Mouse (Mus musculus) small intestine, adult 2 months (tissue): ENCODE results near the gene Uck2. TPM values are rescaled to one million over a fixed set of nuclear protein-coding genes. Genes with fewer than 3 reads are reported as not detected.

Experiments used
- H3K27ac ChIP-seq: fragments of 200-500 bp; 2 replicates; pipeline ENCODE4 v1.5.1; 2012; ENCODE audit warnings: low read depth, low read length, control low read depth, inconsistent platforms; ENCODE audit not compliant: insufficient read depth
- H3K27me3 ChIP-seq: fragments of 200-500 bp; 2 replicates; pipeline ENCODE4 v1.6.1; 2012; ENCODE audit warnings: mild to moderate bottlenecking, moderate library complexity, low read length, inconsistent platforms; ENCODE audit not compliant: control insufficient read depth, insufficient read depth
- H3K36me3 ChIP-seq: fragments of 200-500 bp; 2 replicates; pipeline ENCODE4 v1.6.1; 2012; ENCODE audit warnings: mild to moderate bottlenecking, low read length, control low read depth, inconsistent platforms; ENCODE audit not compliant: control insufficient read depth, insufficient read depth
- H3K4me1 ChIP-seq: fragments of 200-500 bp; 2 replicates; pipeline ENCODE4 v1.6.1; 2012; ENCODE audit warnings: low read length, inconsistent platforms, mixed read lengths; ENCODE audit not compliant: control insufficient read depth, insufficient read depth, insufficient read length
- H3K4me3 ChIP-seq: fragments of 200-500 bp; 2 replicates; pipeline ENCODE4 v1.5.1; 2012; ENCODE audit warnings: low read depth, mild to moderate bottlenecking, control low read depth, inconsistent platforms, low read length, moderate library complexity
- CTCF ChIP-seq: fragments of 200-500 bp; IDR thresholded peaks from 2 replicates; pipeline ENCODE4 v1.5.1; 2012; ENCODE audit warnings: low read depth, mild to moderate bottlenecking, control low read depth, inconsistent platforms, low read length, moderate library complexity, mixed read lengths; ENCODE audit not compliant: insufficient replicate concordance, insufficient read length; ENCODE audit errors: extremely low read depth
- POLR2A ChIP-seq: fragments of 200-500 bp; IDR thresholded peaks from 2 replicates; pipeline ENCODE4 v1.6.1; 2012; ENCODE audit warnings: low read depth, mild to moderate bottlenecking, control low read depth, inconsistent platforms, low read length, moderate library complexity
- WGBS: fragments of 180-500 bp; shearing (Covaris S2); methylation state at CpG from one replicate; pipeline ENCODE4 v1.1.7; 2018; 5-methylcytosine and 5-hydroxymethylcytosine counted together
- polyA plus RNA-seq: library from polyadenylated mRNA; depleted of rRNA; stranded (reverse); fragments of >200 nt; gene quantifications from 2 replicates; pipeline ENCODE4 v1.2.3, GENCODE M21; 2012

Uck2 gene
- polyA plus RNA-seq, 1 experiment, result 26.5 TPM

GRCm38 (mm10) chr1:167290263-167290592 lies 5.1 kb upstream of the Uck2 start:
- Histone ChIP-seq H3K4me3 (no peak overlapping the region), H3K27ac (no peak overlapping the region), H3K4me1 (peaks cover 2% of the 10 kb centered on the region; the same call in 1 of the 2 replicates), H3K36me3 (no peaks in the 10 kb centered on the region), H3K27me3 (peaks cover 5% of the 10 kb centered on the region; the same call in 1 of the 2 replicates)
- TF ChIP-seq CTCF (no peak), POLR2A (no peak)
- 33% methylated on average over 6 of the region's 6 CpGs for WGBS

DNA sequence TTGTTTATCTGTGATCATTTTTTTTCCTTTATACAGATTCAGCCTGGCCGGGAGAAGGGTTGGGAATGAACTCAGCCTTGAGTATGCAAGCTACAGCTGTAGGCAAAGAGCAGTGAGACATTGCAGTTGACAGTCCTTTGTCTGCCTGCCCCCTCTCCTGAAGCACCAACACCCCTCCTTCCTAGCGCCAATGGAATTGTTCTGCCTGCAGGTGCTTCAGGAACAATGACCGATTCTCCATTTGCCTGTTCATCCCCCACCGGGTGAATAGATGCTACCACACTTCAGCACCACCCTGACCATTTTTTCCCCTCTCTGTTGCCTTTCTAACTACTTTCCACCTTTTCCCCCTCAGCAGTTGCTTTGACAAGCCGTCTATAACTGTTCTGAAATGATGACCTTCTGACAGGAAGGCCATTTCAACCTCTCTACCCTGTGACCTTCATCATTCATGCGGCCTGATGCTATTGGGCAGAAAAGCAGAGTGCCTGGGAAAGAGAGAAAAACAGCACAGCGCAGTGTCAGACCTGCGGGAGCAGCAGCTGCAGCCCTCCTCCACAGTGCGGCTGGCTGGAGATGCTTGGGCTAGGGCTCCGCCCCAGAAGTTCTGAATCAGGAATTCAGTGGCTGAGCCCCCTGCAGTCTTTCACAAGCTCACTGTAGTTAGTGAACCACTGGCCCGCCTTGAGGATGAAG lies 4.6 kb upstream of the Uck2 start:
- no peak for TF ChIP-seq POLR2A
- TF ChIP-seq CTCF, result no peak
- Histone ChIP-seq H3K36me3 (no peaks in the 10 kb centered on the region), H3K4me1 (peaks cover 3% of the 10 kb centered on the region; the same call in 1 of the 2 replicates), H3K4me3 (no peak overlapping the region), H3K27ac (no peak overlapping the region), H3K27me3 (peaks cover 5% of the 10 kb centered on the region; the same call in 1 of the 2 replicates)
- 22% methylated on average over 11 of the region's 11 CpGs for WGBS

DNA sequence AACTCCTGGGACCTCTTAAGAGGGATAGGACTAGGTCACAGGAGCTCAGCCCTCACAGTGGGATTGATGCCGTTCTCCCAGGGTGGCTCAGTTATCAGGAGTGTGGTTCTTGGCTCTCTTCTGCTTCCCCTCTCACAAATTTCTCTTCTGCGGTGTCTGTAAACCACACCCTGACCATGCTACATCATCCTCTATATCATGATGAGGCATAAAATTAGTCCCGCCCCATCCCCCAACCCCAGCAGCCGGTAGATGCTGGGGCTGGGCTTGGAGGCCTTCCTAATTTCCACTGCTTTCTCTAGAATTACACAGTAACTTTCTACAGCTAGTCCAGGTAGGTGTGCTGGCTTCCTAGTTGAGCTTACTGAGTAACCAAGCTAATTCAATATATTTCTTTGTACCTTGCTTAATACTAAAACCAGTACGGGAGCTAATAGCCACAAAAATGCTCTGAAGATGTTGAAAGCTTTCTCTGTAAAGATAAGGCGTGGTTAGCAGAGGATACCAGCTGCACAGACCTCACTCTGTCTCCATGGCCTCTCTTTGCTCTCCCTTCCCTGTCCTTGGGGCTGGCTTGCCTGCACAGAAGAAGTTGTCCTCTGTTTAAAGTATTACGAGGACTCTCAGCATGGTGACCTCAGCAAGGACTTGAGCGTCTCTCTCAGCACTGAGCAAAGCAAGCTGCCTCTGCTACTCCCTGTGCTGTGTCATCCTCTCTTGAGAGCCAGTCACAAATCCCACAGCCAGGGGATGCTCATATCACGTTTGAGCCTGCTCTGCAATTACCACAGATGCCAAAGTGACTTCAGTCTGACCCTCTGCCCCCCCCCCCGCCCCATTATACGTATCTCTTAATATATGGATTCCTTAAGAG lies 3.8 kb upstream of the Uck2 start:
- WGBS, result 41% methylated on average over 11 of the region's 11 CpGs

DNA sequence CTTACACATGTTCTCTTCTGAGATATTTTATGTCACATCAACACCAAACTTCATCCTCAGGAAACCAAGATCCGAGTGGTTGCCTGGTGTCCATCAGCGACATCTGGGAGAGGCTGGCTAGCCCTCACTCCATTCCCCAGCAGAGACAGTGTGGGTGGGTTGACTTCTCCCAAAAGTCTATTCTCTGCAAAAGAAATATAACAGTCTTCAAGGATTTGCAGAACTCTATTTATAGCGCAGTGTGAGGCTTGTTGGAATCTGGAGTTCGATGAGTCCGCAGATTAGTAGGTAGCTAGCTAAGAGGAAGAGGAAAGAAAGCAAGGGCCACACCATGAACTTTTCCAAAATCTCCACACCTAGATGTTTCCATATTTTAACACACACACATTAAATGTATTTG lies 2.0 kb upstream of the Uck2 start:
- H3K4me1 ChIP-seq, result peaks cover 3% of the 10 kb centered on the region; the same call in 1 of the 2 replicates
- WGBS, result 88% methylated on average over 5 of the region's 5 CpGs
- no peak overlapping the region for H3K27ac ChIP-seq
- no peaks in the 10 kb centered on the region for H3K36me3 ChIP-seq
- no peak for TF ChIP-seq POLR2A
- peaks cover 5% of the 10 kb centered on the region; the same call in 1 of the 2 replicates for H3K27me3 ChIP-seq
- no peak overlapping the region for H3K4me3 ChIP-seq

More for the DNA sequence above, 3.8 kb upstream of the Uck2 start:
- peaks cover 5% of the 10 kb centered on the region; the same call in 1 of the 2 replicates for H3K27me3 ChIP-seq
- H3K36me3 ChIP-seq, result no peaks in the 10 kb centered on the region
- peaks cover 3% of the 10 kb centered on the region; the same call in 1 of the 2 replicates for H3K4me1 ChIP-seq
- no peak overlapping the region for H3K4me3 ChIP-seq
- TF ChIP-seq POLR2A, result no peak
- no peak for TF ChIP-seq CTCF
- no peak overlapping the region for H3K27ac ChIP-seq

- Histone ChIP-seq H3K27ac (no peak overlapping the region), H3K27me3 (peaks cover 5% of the 10 kb centered on the region; the same call in 1 of the 2 replicates), H3K4me3 (peak overlapping the region; percentile 81), H3K4me1 (peaks cover 3% of the 10 kb centered on the region; the same call in 1 of the 2 replicates), H3K36me3 (no peaks in the 10 kb centered on the region)
- TF ChIP-seq CTCF (no peak), POLR2A (no peak)
- 4% methylated on average over 8 of the region's 8 CpGs for WGBS
Measured at GRCm38 (mm10) chr1:167285356-167285755, 236 bp upstream of the Uck2 start.

DNA sequence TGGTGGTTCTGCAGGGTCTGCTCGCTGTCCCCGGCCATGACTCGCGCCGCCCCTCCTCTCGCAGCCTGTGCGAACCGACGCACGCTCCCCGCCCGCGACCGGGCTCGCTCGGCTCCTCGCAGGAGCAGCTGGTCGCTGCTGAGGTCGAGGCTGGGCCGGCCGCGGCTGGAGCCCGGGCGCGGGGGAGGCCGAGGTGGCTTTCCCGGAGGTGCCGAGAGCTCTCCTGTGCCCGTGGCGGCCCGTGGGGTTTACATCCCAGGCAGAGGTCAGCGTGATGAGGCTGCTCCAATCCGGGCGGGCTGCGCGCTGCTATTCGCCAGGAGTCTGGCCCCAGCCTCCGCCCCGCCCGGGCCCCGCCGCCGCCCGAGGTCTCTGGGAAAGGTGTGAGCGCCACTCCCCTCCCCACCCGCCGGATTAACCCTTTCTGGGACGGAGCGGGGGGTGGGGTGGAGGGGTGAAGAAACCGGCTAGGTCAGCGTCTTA lies 242 bp downstream of the Uck2 start:
- TF ChIP-seq POLR2A (peak; percentile 91), CTCF (0 out of 2 replicates have a peak, but pooled peaks have one; percentile 4)
- under 1% methylated on average over 51 of the region's 51 CpGs for WGBS
- 0 out of 2 replicates have a peak, but pooled peaks cover under 1% of the 10 kb centered on the region for H3K27me3 ChIP-seq
- peaks cover 3% of the 10 kb centered on the region; the same call in 1 of the 2 replicates for H3K4me1 ChIP-seq
- no peaks in the 10 kb centered on the region for H3K36me3 ChIP-seq
- peak overlapping the region; percentile 81 for H3K4me3 ChIP-seq
- H3K27ac ChIP-seq, result peak overlapping the region; percentile 10

DNA sequence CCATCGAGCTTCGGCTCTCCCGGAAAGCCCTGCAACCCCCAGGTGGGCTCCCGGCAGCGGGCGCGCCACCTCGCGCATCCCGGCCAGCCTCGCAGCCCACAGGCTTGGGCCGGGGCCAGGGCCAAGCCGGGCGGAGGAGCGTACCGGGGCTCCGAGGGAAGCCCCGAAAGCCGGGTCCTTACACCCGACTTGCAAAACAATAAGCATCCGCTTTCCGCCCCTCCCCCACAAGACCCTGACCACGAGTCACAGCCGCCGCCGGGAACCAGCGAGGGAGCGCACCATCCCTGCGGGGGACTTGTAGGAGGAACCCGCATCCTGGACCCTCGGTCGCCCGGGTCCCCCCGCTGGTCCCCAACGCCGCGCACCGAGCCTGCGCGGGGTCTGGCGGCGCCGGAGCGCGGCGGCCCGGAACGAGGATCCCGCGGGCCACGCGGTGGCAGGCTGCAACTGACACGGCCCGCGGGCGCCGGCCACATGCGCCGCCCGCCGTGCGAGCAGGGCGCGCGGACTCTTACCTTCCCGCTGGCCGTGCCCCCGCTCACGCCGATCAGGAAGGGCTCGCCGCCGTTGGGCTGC lies 773 bp downstream of the Uck2 start:
- H3K27ac ChIP-seq, result peak overlapping the region; percentile 10
- H3K4me1 ChIP-seq, result peaks cover 3% of the 10 kb centered on the region; the same call in 1 of the 2 replicates
- H3K27me3 ChIP-seq, result no peaks in the 10 kb centered on the region
- H3K36me3 ChIP-seq, result no peaks in the 10 kb centered on the region
- WGBS, result 1% methylated on average over 73 of the region's 73 CpGs
- no peak for TF ChIP-seq POLR2A
- TF ChIP-seq CTCF, result no peak
- H3K4me3 ChIP-seq, result peak overlapping the region; percentile 81
